Mouse (Mus musculus) limb, embryonic 12.5 days (tissue): ENCODE data around the gene Prox1. TPM values are rescaled to one million over a fixed set of nuclear protein-coding genes. Genes with fewer than 3 reads are reported as not detected.

Experiments used
- ATAC-seq: fragments of 200-750 bp; cut with Nextera tagmentation; 2 replicates; pipeline ENCODE4 v1.8.0; 2017; ENCODE audit warnings: low read depth, moderate TSS enrichment; ENCODE audit not compliant: insufficient number of reproducible peaks, insufficient read depth, low FRiP score, low TSS enrichment
- H3K27ac ChIP-seq: fragments of 300-500 bp; sonication (generic); 2 replicates; pipeline ENCODE4 v1.5.1; 2016; ENCODE audit warnings: mild to moderate bottlenecking, moderate library complexity
- H3K27me3 ChIP-seq: fragments of 300-500 bp; sonication (generic); 2 replicates; pipeline ENCODE4 v1.6.1; 2016; ENCODE audit warnings: mild to moderate bottlenecking, moderate library complexity
- H3K36me3 ChIP-seq: fragments of 300-500 bp; sonication (generic); 2 replicates; pipeline ENCODE4 v1.6.1; 2016; ENCODE audit warnings: mild to moderate bottlenecking, moderate library complexity
- H3K4me1 ChIP-seq: fragments of 300-500 bp; sonication (generic); replicated peaks from 2 replicates; pipeline ENCODE4 v1.6.1; 2016
- H3K4me2 ChIP-seq: fragments of 300-500 bp; sonication (generic); 2 replicates; pipeline ENCODE4 v1.6.1; 2016; ENCODE audit warnings: mild to moderate bottlenecking, moderate library complexity
- H3K4me3 ChIP-seq: fragments of 300-500 bp; sonication (generic); replicated peaks from 2 replicates; pipeline ENCODE4 v1.5.1; 2016; ENCODE audit warnings: mild to moderate bottlenecking
- H3K9ac ChIP-seq: fragments of 300-500 bp; sonication (generic); replicated peaks from 2 replicates; pipeline ENCODE4 v1.6.1; 2016; ENCODE audit warnings: mild to moderate bottlenecking, moderate library complexity
- H3K9me3 ChIP-seq: fragments of 300-500 bp; sonication (generic); 2 replicates; pipeline ENCODE4 v1.6.1; 2016; ENCODE audit warnings: mild to moderate bottlenecking, moderate library complexity
- WGBS: fragments of 180-500 bp; shearing (Covaris S2); methylation state at CpG from one replicate; pipeline ENCODE4 v1.1.7; 2016; 5-methylcytosine and 5-hydroxymethylcytosine counted together
- polyA plus RNA-seq: library from polyadenylated mRNA; unstranded; fragments of >200 nt; fragmentation: Nextera tagmentation; extraction: Ambion mirVana; gene quantifications from 2 replicates; pipeline ENCODE4 v1.2.1, GENCODE M21; 2016

The Prox1 gene
- polyA plus RNA-seq, 1 experiment from 2014 or later: 2.7 TPM

DNA sequence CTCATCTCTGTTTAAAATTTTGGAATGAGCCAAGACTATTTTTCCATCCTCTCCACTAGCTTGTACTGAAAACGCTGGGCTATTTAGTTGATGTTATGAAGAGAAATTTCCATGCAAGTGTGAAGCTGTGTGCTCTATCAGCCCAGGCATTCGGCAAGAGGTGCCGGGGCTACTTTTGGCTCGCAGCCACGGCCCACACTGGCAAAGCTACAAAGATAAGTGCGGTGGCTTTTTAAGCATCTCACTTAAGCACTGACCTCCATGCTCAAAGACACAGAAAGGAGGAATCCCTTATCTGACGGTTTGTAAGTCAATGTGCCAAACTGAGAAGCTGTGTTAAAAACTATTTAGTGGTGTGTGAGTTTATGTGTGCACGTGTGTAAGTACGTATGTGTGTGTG lies 26.9 kb downstream of the Prox1 start:
- H3K4me3 ChIP-seq: no peak overlapping the region
- H3K36me3 ChIP-seq: no peaks in the 10 kb centered on the region
- peaks cover 12% of the 10 kb centered on the region; the same call in 1 of the 2 replicates for H3K27me3 ChIP-seq
- no peaks in the 10 kb centered on the region for H3K9me3 ChIP-seq
- H3K9ac ChIP-seq: no peak overlapping the region
- WGBS: 89% methylated on average over 9 of the region's 9 CpGs
- peaks cover 5% of the 10 kb centered on the region; the same call in 1 of the 2 replicates for H3K4me1 ChIP-seq
- H3K4me2 ChIP-seq: no peak overlapping the region
- ATAC-seq: no peak
- H3K27ac ChIP-seq: no peak overlapping the region

DNA sequence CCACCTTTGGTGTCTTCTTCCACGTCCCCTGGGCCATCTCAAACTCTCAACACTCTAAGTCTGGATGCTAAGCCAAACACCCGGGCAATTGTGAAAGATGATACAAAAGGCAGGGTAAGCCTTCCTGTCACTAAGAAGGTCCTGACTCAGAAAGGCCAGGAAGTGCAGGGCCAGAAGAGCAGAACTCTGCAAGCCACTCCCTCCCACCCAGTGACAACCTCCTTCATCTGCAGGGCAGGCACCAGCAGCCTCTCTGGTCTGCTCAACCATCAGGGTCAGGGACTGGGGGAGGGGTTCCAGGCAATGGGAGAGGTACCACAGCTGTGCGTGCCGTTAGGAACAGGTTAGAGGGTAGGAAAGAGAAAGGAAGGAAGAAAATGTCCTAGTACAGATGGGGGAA lies 27.9 kb downstream of the Prox1 start:
- no peak overlapping the region for H3K4me3 ChIP-seq
- no peak overlapping the region for H3K27ac ChIP-seq
- no peaks in the 10 kb centered on the region for H3K36me3 ChIP-seq
- 52% methylated on average over 4 of the region's 4 CpGs for WGBS
- peaks cover 7% of the 10 kb centered on the region; the same call in 1 of the 2 replicates for H3K27me3 ChIP-seq
- no peak overlapping the region for H3K4me2 ChIP-seq
- ATAC-seq: no peak
- no peaks in the 10 kb centered on the region for H3K4me1 ChIP-seq
- H3K9ac ChIP-seq: no peak overlapping the region
- H3K9me3 ChIP-seq: no peaks in the 10 kb centered on the region

DNA sequence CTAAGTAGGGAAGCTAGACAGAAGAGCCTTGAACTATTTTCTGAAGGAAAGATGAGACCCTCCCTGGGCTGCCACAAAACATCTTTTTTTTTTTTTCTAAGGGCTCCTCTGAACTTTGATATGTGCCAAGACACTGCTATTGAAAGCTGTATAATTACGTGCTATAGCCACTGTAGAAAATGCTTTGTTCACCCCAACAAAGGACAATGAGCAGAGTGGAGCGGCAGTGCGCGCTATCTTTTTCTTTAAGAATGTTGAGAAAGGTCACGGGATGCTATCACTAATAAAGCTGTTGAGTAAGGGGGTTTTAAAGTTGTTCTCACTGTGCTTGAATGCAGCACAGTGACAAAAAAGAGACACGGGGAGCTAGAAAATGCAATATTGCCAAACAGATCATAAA lies 30.0 kb downstream of the Prox1 start:
- Histone ChIP-seq H3K36me3 (no peaks in the 10 kb centered on the region), H3K4me1 (no peaks in the 10 kb centered on the region), H3K27ac (no peak overlapping the region), H3K4me3 (no peak overlapping the region), H3K9ac (no peak overlapping the region), H3K27me3 (peaks cover 5% of the 10 kb centered on the region; the same call in 1 of the 2 replicates), H3K9me3 (no peaks in the 10 kb centered on the region), H3K4me2 (no peak overlapping the region)
- ATAC-seq: no peak
- 84% methylated on average over 6 of the region's 6 CpGs for WGBS

DNA sequence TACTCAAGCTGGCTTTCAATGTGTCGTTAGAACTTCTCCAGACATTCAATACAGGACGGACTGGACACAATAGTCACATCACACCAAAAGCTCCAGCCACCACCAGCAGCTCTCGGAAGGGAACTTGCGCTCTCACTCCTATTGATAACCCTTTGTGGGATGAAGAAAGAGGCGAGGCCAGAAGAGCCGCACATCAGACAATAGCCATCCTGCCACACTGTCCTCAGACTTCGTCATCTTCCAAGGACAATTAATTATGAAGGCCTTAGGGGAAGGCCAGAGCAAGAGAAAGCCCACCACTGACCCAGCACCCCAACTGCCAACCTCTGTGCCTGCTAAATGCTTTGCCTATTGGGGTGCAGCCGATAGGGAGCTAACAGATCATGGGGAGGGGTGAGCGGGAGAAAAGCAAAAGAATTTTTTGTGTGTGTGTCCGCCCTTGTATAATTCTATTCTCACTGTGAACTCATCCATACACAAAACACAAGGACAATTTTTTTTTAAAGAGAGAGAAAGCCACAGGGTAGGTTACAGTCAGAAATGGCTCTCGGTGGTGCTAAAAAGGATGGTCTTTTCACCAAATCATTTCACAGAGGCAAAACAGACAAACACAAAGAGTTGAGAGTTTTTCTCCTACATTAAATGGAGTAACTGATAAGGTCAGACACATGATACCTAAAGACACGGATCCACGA lies 30.7 kb downstream of the Prox1 start:
- H3K27ac ChIP-seq: no peak overlapping the region
- H3K36me3 ChIP-seq: no peaks in the 10 kb centered on the region
- no peak overlapping the region for H3K9ac ChIP-seq
- ATAC-seq: no peak
- no peaks in the 10 kb centered on the region for H3K4me1 ChIP-seq
- H3K9me3 ChIP-seq: no peaks in the 10 kb centered on the region
- WGBS: 86% methylated on average over 13 of the region's 13 CpGs
- no peak overlapping the region for H3K4me2 ChIP-seq
- H3K4me3 ChIP-seq: no peak overlapping the region
- H3K27me3 ChIP-seq: peaks cover 5% of the 10 kb centered on the region; the same call in 1 of the 2 replicates

DNA sequence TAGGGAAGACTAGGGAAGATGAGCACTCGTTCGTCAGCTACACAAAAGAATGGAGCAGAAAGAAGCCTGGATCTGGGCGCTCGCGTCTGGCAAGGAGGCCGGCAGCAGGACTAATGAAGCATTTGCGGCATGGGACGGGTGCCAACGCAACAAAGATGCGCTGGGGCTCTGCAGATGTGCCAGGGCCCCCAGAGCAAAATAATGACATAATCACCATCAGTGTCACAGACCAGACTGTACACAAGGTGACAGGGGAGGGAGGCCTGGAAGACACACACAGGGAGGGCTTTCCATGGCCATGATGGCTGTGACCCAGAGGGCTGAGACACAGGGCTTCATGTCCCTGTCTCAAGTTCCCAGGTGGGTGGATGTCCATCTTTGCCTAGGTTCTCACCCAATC lies 32.6 kb downstream of the Prox1 start:
- Histone ChIP-seq H3K9me3 (no peaks in the 10 kb centered on the region), H3K4me1 (no peaks in the 10 kb centered on the region), H3K27ac (no peak overlapping the region), H3K36me3 (no peaks in the 10 kb centered on the region), H3K27me3 (peaks cover 5% of the 10 kb centered on the region; the same call in 1 of the 2 replicates), H3K4me3 (no peak overlapping the region), H3K9ac (no peak overlapping the region), H3K4me2 (no peak overlapping the region)
- WGBS: 92% methylated on average over 10 of the region's 10 CpGs
- no peak for ATAC-seq

DNA sequence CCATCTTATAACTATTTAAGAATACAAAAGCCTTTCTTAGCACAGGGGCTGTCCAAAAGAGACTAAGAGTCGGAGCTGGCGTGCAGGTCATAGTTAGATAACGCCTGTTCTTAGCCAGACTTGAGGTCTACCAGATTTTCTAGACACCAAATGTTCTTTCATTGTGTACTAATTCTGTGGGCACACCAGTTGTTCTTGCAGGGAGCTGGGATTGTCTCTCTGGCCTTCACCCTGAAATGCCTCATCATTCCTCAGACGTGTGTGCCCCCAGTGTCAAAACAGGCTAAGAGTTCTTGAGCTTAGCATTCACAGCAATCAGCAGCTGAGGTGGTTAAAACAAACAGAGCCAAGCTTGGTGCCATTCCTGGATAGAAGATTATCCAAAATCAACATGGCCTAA lies 37.6 kb downstream of the Prox1 start:
- H3K4me3 ChIP-seq: no peak overlapping the region
- H3K27me3 ChIP-seq: peaks cover 5% of the 10 kb centered on the region
- H3K27ac ChIP-seq: no peak overlapping the region
- peaks cover 3% of the 10 kb centered on the region; the same call in 1 of the 2 replicates for H3K4me1 ChIP-seq
- H3K4me2 ChIP-seq: no peak overlapping the region
- no peaks in the 10 kb centered on the region for H3K36me3 ChIP-seq
- 86% methylated on average over 4 of the region's 4 CpGs for WGBS
- H3K9me3 ChIP-seq: no peaks in the 10 kb centered on the region
- no peak for ATAC-seq
- H3K9ac ChIP-seq: no peak overlapping the region

DNA sequence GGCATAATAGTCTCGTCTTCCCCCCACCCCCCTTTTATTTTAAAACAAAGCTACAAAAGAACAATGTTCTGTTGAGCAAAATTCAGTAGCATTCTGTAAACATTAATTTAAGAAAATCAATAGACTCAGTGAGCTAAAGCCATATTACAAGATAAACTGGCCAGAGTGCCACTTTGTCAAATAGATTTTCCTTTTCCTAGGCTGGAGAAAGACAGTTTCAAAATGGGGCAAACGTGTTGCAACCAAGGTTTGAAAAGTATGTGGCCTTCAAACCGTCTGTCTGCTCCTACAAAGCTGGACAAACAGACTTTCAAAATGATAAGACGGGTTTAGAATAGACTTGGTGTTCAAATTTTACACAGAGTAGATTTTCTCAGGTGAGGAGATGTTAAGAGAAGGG lies 39.6 kb downstream of the Prox1 start:
- H3K9ac ChIP-seq: no peak overlapping the region
- H3K4me1 ChIP-seq: peaks cover 12% of the 10 kb centered on the region; the same call in 1 of the 2 replicates
- no peak overlapping the region for H3K27ac ChIP-seq
- H3K9me3 ChIP-seq: no peaks in the 10 kb centered on the region
- no peak overlapping the region for H3K4me3 ChIP-seq
- no peaks in the 10 kb centered on the region for H3K36me3 ChIP-seq
- 71% methylated on average over 4 of the region's 4 CpGs for WGBS
- peaks cover 13% of the 10 kb centered on the region for H3K27me3 ChIP-seq
- no peak overlapping the region for H3K4me2 ChIP-seq
- no peak for ATAC-seq

DNA sequence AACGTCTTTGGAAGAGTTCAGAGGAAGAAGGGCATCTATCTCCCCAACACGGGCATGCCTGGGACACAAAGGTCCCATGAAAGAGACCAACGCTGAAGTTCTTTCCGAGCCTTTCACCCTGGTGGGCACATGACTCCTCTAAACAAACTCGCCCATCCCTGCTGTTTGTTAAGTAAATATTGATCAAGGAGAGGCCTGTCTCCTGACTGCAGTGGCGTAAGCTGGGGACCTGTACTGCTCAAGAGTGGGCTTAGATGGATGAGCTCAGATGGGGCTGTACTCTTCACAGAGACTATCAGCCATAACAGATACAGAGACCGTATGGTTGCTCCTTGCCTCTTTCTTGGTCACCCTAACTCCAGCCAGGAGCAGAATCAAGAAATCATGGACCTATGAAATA lies 41.0 kb downstream of the Prox1 start:
- no peak overlapping the region for H3K9ac ChIP-seq
- 47% methylated on average over 7 of the region's 7 CpGs for WGBS
- peaks cover 12% of the 10 kb centered on the region; the same call in 1 of the 2 replicates for H3K4me1 ChIP-seq
- peak overlapping the region; percentile 35; the same call in 1 of the 2 replicates for H3K27ac ChIP-seq
- H3K36me3 ChIP-seq: no peaks in the 10 kb centered on the region
- no peak overlapping the region for H3K4me3 ChIP-seq
- no peak for ATAC-seq
- H3K4me2 ChIP-seq: no peak overlapping the region
- H3K27me3 ChIP-seq: peaks cover 13% of the 10 kb centered on the region
- no peaks in the 10 kb centered on the region for H3K9me3 ChIP-seq

DNA sequence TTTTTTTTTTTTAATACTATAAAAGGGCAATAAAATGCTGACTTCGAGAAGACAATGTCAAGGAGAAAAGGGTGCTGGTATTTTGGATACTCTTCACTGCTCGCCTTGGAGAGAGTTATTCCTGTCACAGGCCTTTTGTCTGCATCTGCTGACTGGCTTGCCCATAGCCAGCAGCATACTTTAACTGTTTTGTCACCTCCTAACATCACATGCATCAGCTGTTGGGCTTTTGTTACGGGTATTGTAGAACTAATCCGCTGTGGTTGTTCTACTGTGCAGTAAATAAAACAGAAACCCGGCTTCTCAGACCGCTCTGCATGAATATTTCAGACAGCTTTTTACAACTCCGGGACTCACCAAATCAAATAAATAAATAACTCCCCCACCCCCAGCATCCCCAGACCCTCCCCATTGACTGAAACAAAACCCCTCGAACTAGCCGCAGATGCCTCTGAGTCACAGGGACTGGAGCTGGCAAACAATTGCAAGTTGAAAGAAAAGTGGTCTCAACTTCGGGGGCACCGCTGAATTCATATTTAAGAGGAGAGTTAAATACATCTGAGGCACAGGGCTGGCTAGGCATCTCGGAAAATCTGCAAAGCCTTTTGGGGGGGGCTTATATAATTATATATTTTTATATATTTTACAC lies 41.7 kb downstream of the Prox1 start:
- Histone ChIP-seq H3K27me3 (peaks cover 13% of the 10 kb centered on the region), H3K4me1 (peaks cover 12% of the 10 kb centered on the region; the same call in 1 of the 2 replicates), H3K4me3 (no peak overlapping the region), H3K9me3 (no peaks in the 10 kb centered on the region), H3K9ac (no peak overlapping the region), H3K27ac (no peak overlapping the region), H3K36me3 (no peaks in the 10 kb centered on the region), H3K4me2 (no peak overlapping the region)
- 41% methylated on average over 12 of the region's 12 CpGs for WGBS
- ATAC-seq: no peak

DNA sequence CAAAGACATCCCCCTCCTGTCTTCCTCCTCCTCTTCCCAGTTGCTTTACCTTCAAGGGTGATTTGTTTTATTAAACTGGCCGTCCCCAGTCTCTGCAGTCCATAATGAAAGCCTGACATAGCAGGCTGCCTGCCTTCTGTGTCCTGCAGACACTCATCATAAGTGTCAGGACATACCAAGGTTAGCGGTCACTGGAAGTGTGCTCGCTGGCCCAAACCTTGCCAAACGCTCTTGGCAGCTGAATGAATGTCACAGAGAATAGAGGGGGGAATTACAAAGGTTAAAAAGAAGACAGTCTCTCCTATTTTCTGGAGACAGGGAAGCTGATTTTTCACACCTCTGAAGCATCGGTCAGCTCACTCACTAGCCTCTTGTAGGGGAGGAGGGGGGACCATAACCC lies 42.6 kb downstream of the Prox1 start:
- no peaks in the 10 kb centered on the region for H3K36me3 ChIP-seq
- no peak overlapping the region for H3K9ac ChIP-seq
- H3K27ac ChIP-seq: no peak overlapping the region
- H3K27me3 ChIP-seq: peaks cover 13% of the 10 kb centered on the region
- no peak overlapping the region for H3K4me2 ChIP-seq
- ATAC-seq: no peak
- peaks cover 12% of the 10 kb centered on the region; the same call in 1 of the 2 replicates for H3K4me1 ChIP-seq
- H3K9me3 ChIP-seq: no peaks in the 10 kb centered on the region
- 43% methylated on average over 5 of the region's 5 CpGs for WGBS
- H3K4me3 ChIP-seq: no peak overlapping the region

DNA sequence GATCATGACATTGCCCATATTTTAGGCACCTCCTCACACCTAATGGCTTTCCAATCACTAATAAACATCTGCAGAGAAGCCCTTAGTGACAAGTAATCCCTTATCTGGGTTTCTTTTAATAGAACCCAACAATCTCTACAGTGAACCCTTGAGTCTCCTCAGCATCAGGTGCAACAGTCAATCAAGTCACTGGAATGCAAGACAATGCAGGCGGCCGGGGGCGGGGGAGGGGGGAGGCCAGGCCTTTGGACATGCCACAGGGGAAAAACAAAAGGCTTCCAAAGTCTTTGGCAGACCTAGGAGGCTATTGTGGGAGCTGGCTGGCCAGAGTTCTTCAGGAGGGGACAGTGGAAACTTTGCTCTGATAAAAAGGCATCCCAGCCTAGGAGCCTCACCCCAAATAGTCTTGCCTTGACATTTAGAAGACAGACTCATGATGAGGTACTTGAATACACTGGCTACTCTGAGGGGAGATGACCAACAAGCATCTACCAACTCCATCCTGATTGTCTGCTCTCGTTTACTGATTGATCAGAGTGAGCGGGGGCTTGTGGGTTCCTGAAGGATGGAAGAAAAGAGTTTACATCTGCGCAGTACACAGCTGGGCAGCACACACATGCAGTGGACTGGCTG lies 43.2 kb downstream of the Prox1 start:
- Histone ChIP-seq H3K9ac (no peak overlapping the region), H3K4me2 (no peak overlapping the region), H3K9me3 (no peaks in the 10 kb centered on the region), H3K36me3 (no peaks in the 10 kb centered on the region), H3K27me3 (peaks cover 13% of the 10 kb centered on the region), H3K4me3 (no peak overlapping the region), H3K4me1 (peaks cover 12% of the 10 kb centered on the region; the same call in 1 of the 2 replicates), H3K27ac (no peak overlapping the region)
- ATAC-seq: no peak
- 60% methylated on average over 6 of the region's 6 CpGs for WGBS
